Mouse (Mus musculus) left cerebral cortex, postnatal 25 days (tissue): ENCODE measurements at regions not wholly inside any gene's neighbourhood (a gene's known extent, or its start where the extent isn't known, plus 50 kb on each side); places are given as distances from the start of the nearest gene placed in this dataset.

ENCODE experiments used
- DNase-seq, 2 experiments: peaks; one replicate each; pipeline ENCODE4 v3.0.0; 2022; ENCODE audit warnings: low spot score in 2 of 2, mixed read lengths in 1 of 2
- intact Hi-C: fragments of 180-260 bp; cut with DNase I; formaldehyde crosslinking; loops from one replicate; pipeline ENCODE4 v1.15.1; 2025

GRCm38 (mm10) chr6:39283761-39284415 lies 77.3 kb upstream of the Kdm7a start:
- intact Hi-C loops: no loop called here
- DNase-seq: no peak

GRCm38 (mm10) chr6:39278317-39278716 lies 71.7 kb upstream of the Kdm7a start:
- intact Hi-C loops: no loop called here
- no peak for DNase-seq

DNA sequence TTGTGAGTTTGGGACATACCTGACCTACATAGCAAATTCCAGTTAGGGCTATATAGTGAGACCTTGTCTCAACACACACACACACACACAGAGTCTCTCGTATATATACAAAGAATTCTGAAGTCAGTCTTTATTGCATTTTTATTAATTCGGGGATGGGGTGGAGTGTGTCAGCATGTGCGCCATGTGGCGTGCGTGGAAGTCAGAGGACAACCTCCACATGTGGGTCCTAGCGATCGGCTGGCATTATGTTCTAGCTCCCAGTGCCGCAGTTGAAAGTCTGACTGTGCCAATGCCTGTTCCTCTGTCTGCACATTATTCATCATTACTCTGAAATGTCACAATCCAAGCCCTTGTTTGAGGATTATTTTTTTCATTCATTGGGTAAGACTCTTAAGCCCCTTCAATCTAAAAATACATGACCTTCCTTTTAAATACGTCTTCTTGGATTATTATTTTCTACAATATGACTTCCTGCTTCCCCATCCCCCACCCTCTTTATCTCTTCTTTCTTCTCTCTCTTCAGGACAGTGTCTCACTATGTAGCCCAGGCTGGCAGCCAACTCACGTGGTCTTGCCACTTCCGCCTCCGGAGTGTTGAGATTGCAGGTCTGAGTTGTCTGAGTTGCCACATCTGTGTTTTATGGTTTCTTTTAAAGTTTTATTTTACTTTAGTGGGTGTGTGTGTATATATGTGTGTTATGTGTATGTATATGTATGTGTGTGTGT lies 68.3 kb upstream of the Kdm7a start:
- no peak for DNase-seq
- intact Hi-C loops: no loop called here

- intact Hi-C loops: no loop called here
- DNase-seq: no peak
Measured at GRCm38 (mm10) chr6:39273427-39273826, 66.8 kb upstream of the Kdm7a start.

DNA sequence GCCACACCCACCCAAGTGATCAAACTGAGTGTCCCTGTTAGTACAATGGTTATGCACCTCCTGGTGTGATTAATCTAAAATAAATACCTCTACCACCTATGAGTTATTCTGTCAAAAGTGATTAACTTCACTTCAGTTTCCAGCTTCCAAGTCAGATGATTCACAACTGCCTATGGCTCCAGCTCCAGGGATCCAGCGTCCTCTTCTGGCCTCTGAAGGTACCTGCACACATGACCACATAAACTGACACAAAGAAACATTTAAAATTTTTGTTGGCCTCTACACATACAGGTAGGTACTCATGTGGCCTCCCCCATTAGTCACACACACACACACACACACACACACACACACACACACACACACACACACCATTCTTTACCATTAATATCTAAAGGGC lies 63.9 kb upstream of the Kdm7a start:
- DNase-seq: no peak
- intact Hi-C loops: no loop called here

GRCm38 (mm10) chr6:39269706-39270105 lies 63.1 kb upstream of the Kdm7a start:
- no peak for DNase-seq
- intact Hi-C loops: no loop called here

- DNase-seq: no peak
- intact Hi-C loops: no loop called here
Measured at GRCm38 (mm10) chr6:39268647-39269428, 62.2 kb upstream of the Kdm7a start.

- DNase-seq: no peak
- intact Hi-C loops: no loop called here
Measured at GRCm38 (mm10) chr6:39264722-39265121, 58.1 kb upstream of the Kdm7a start.

GRCm38 (mm10) chr6:39263615-39264014 lies 57.0 kb upstream of the Kdm7a start:
- no peak for DNase-seq
- intact Hi-C loops: no loop called here

DNA sequence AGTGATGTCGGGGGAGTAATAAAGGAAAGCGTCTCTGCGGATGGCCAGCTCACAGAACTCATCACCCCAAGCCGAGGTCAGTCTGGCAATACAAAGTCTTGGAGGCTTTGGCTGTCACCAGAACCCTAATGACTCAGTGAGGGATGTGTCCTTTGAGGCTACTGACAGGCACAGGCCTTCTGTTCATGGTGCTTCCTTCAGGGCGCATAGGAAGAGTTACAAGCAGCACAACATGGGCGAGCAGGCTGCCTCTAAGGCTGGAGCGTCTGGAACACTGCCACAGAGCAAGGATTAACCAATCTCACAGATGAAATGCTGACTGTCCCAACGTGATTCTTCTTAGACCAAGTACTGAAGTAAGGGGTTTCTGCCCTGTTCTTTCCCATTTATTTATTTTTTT lies 55.4 kb upstream of the Kdm7a start:
- DNase-seq: no peak
- intact Hi-C loops: no loop called here

DNA sequence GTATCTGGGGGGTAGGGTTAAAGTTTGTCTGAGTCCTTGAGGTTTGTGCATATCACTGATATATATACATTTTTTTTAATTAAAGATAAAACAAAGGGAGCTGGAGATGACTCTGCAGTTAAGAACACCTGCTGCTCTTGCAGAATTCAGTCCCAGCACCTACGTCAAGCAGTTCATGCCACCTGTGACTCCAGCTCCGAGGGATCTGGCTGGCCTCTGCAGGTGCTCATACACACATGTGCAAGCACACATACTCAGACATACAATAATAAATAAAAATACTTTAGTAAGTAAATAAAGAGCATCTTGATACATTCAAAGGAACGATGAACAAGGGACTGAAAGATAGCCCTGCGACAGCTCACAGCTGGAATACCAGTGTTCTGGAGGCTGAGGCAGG lies 53.9 kb upstream of the Kdm7a start:
- intact Hi-C loops: no loop called here
- DNase-seq: no peak

GRCm38 (mm10) chr6:39259129-39259528 lies 52.5 kb upstream of the Kdm7a start:
- no peak for DNase-seq
- intact Hi-C loops: no loop called here

GRCm38 (mm10) chr6:39258656-39259055 lies 52.1 kb upstream of the Kdm7a start:
- intact Hi-C loops: no loop called here
- no peak for DNase-seq

- DNase-seq: no peak
- intact Hi-C loops: loop anchor here (2.0 kb wide), 1 partner anchor 51 kb away; the partner anchor contains the start of gene Kdm7a
Measured at GRCm38 (mm10) chr6:39257667-39258395, 51.2 kb upstream of the Kdm7a start.

GRCm38 (mm10) chr6:39257111-39257571 lies 50.6 kb upstream of the Kdm7a start:
- intact Hi-C loops: loop anchor here (2.0 kb wide), 1 partner anchor 50 kb away; the partner anchor contains the start of gene Kdm7a

DNA sequence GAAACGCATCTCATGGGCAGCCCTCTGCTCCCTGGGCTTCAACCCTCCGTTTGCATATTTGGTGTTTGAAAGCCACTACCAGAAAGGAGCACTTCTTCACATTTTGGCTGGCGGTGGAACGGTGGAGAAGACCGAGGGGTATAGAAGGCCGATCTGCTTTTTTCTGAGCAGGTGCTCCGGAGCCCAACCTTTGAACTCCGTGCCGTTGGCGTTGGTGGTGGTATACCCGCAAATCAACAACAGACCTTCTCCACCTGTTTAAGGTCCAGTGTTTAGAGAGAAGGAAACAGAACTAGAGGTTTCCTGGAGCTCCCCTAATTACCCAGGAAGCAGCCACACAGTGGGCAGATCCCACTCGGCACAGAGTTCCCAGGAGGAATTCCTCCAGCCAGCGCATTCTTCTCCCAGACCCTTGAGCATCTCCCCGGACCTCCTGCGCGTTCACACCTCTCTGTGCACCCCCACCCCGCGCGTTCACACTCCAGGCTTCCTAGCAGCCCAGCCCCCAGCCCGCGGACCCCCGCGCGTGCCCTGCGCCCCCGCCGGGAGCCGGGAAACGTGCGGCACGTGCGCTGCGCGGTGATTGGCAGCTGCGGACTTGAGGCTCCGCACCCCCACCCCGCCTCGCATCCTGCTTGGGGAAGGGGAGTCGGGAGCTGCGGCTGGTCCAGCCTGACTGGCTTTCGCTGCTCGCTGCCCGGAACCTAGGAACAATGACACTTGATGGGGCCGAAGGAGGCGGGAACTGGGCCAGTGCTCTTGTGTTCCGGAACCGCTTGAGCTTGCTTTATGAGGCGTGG lies 49.9 kb upstream of the Kdm7a start:
- peak; percentile 35 to 42 for DNase-seq
- intact Hi-C loops: loop anchor here (2.0 kb wide), 1 partner anchor 50 kb away; the partner anchor contains the start of gene Kdm7a

More at GRCm38 (mm10) chr6:39257111-39257571, 50.6 kb upstream of the Kdm7a start:
- DNase-seq: peak; percentile 31 to 38
